Mouse (Mus musculus) kidney, adult 2 months (tissue): ENCODE measurements at regions not wholly inside any gene's neighbourhood (a gene's known extent, or its start where the extent isn't known, plus 50 kb on each side); places are given as distances from the start of the nearest gene placed in this dataset.

ENCODE experiments used
- CTCF ChIP-seq: fragments of 200-500 bp; conservative IDR thresholded peaks from 2 replicates; pipeline ENCODE4 v1.5.1; 2011; ENCODE audit warnings: low read depth, mild to moderate bottlenecking, control low read depth, low read length, moderate library complexity, mixed read lengths; ENCODE audit not compliant: insufficient read depth, insufficient read length
- POLR2A ChIP-seq: fragments of 200-500 bp; IDR thresholded peaks from one replicate; pipeline ENCODE4 v1.6.1; 2011; ENCODE audit warnings: low read depth, low read length, control low read depth

- TF ChIP-seq CTCF, result no peak
- TF ChIP-seq POLR2A, result no peak
Measured at GRCm38 (mm10) chr2:137417691-137418090, 301.2 kb upstream of the Jag1 start.
